ENCODE assay signal across 16 mouse cellular contexts in the genomic region with DNA sequence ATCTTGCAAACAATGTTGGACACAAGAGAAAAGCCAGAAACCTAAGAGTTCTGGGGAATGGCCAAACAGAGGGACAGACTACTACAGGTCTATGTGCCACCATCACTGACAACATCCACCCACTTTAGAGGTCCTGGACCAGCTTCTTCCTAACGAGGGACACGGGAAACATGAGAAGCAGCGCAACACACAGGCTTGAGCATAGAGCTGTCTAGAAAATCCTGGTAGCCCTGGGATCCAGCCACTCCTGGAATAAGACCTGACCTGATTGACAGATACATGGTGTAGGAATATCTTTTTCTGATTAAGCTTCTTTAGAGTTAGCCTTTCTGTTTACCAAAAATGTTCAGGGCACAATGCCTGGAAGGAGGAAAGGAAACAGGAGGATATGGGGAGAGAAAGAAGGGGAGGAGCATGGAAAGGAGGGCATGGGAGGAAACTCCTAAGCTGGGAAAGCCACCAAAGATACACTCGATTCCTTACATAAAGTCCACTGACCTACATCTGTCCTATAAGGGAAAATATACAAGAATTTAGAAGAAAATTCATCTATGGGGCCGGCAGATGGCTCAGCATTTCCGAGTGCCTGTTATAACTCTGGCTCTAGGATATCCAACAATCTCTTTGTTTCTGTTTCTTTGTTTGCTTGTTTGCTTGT.
"Had no signal": no experiment of that assay in that cellular context is flagged by ENCODE, and none has a peak within 500 bp of the region (broad histone marks: within the 10 kb centered on the region; RNA-seq: fewer than 3 reads in every experiment).

No protein-coding gene starts in this region.

- DNase-seq: gastrocnemius, postnatal 14 days; gastrocnemius, postnatal 36 days; kidney, adult 11 months had no signal

- H3K27me3 ChIP-seq: hindbrain, embryonic 15.5 days; kidney, embryonic 15.5 days; liver, embryonic 13.5 days had no signal

- H3K9ac ChIP-seq: heart, embryonic 12.5 days; hindbrain, embryonic 13.5 days; hindbrain, embryonic 15.5 days; kidney, embryonic 15.5 days; limb, embryonic 12.5 days; liver, embryonic 13.5 days; liver, embryonic 15.5 days had no signal

- H3K4me2 ChIP-seq: heart, embryonic 12.5 days; hindbrain, embryonic 13.5 days; hindbrain, embryonic 15.5 days; kidney, embryonic 15.5 days; limb, embryonic 12.5 days; liver, embryonic 11.5 days; liver, embryonic 13.5 days; liver, embryonic 15.5 days had no signal

- H3K4me3 ChIP-seq: heart, embryonic 10.5 days; heart, embryonic 12.5 days; hindbrain, embryonic 13.5 days; hindbrain, embryonic 15.5 days; kidney, embryonic 15.5 days; limb, embryonic 10.5 days; limb, embryonic 12.5 days; liver, embryonic 13.5 days; liver, embryonic 15.5 days had no signal

- H3K9me3 ChIP-seq: heart, embryonic 10.5 days; heart, embryonic 12.5 days; hindbrain, embryonic 13.5 days; hindbrain, embryonic 15.5 days; kidney, embryonic 15.5 days; limb, embryonic 10.5 days; limb, embryonic 12.5 days; liver, embryonic 13.5 days; liver, embryonic 15.5 days had no signal

- H3K4me1 ChIP-seq: heart, embryonic 10.5 days; heart, embryonic 12.5 days; hindbrain, embryonic 13.5 days; hindbrain, embryonic 15.5 days; kidney, embryonic 15.5 days; limb, embryonic 12.5 days had no signal

- H3K27ac ChIP-seq: heart, embryonic 10.5 days; hindbrain, embryonic 13.5 days; hindbrain, embryonic 15.5 days; hindbrain, postnatal 0 days; kidney, embryonic 15.5 days; kidney, postnatal 0 days; limb, embryonic 10.5 days; limb, embryonic 12.5 days; liver, embryonic 13.5 days; liver, embryonic 15.5 days had no signal

- H3K36me3 ChIP-seq: heart, embryonic 10.5 days; heart, embryonic 12.5 days; hindbrain, embryonic 13.5 days; hindbrain, embryonic 15.5 days; kidney, embryonic 15.5 days; limb, embryonic 10.5 days; limb, embryonic 12.5 days; liver, embryonic 13.5 days; liver, embryonic 15.5 days had no signal

- ATAC-seq: hindbrain, postnatal 0 days; intestine, embryonic 16.5 days had no signal
